Mouse (Mus musculus) thymus, postnatal 4 days (tissue): Measurements from ENCODE around the gene B4galt5.
A peak's percentile ranks its signal among the peaks of the same experiment; 100 is the strongest.
"Not testable (repeated sequence)": the region's sequence is repeated elsewhere in the genome, so short reads cannot be mapped to it uniquely, and the experiment has no call there.

Source experiments
- DNase-seq: peaks from one replicate; pipeline ENCODE4 v3.0.0; 2021

B4galt5 gene

GRCm38 (mm10) chr2:167348376-167349282 is at the start of gene B4galt5:
Gene B4galt5, minus strand, starts transcription at chr2:167349183.
- DNase-seq, result no peak

- not testable (repeated sequence) for DNase-seq
Measured at GRCm38 (mm10) chr2:167396420-167396819, 47.4 kb upstream of the B4galt5 start.

GRCm38 (mm10) chr2:167394426-167394825 is 45.4 kb upstream of the B4galt5 start:
- DNase-seq, result no peak

- DNase-seq, result no peak
Measured at GRCm38 (mm10) chr2:167386998-167387397, 38.0 kb upstream of the B4galt5 start.

DNA sequence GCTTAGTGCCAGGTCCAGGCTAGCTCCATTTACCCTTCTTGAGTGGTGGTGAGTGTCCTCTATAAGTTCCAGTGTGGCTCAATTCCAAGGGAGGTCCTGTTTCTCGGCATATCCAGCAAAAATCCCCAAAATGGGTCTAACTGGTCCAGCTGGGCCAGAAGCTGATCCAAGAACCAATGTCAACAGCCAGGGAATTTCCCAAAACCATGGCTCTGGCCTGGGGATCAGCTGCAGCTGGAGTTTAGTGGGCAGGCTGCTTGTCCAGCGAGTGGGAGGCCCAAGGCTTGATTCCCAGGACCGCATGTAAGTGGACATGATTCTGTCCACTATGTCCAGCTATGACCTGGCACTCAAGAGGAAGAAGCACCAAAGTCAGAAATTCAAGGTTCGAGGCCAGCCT is 37.5 kb upstream of the B4galt5 start:
- DNase-seq, result no peak

GRCm38 (mm10) chr2:167383666-167384083 is 34.7 kb upstream of the B4galt5 start:
- DNase-seq, result no peak

- DNase-seq, result no peak
Measured at GRCm38 (mm10) chr2:167382389-167382788, 33.4 kb upstream of the B4galt5 start.

- DNase-seq, result no peak
Measured at GRCm38 (mm10) chr2:167381596-167381995, 32.6 kb upstream of the B4galt5 start.

GRCm38 (mm10) chr2:167380615-167381285 is 31.8 kb upstream of the B4galt5 start:
- DNase-seq, result no peak

GRCm38 (mm10) chr2:167378972-167379371 is 30.0 kb upstream of the B4galt5 start:
- no peak for DNase-seq

DNA sequence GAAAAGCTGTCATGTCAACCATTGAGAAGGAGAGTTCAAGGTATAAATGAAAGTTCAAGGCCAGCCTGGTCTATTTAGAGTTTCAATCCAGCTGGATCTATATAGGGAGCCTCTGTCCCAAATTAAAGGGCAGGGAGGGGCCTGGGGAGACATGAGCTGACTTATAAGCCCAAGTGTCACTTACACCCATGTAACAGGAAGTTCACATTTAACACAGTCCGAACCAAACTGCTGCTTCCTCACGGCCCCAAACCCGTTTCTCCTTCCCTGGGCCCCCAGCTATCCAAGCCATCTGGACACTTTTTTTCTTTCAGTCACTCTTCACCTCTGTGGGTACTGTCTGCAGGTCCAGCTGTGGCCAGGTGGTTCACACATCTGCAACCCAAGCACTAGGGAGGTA is 28.7 kb upstream of the B4galt5 start:
- no peak for DNase-seq

DNA sequence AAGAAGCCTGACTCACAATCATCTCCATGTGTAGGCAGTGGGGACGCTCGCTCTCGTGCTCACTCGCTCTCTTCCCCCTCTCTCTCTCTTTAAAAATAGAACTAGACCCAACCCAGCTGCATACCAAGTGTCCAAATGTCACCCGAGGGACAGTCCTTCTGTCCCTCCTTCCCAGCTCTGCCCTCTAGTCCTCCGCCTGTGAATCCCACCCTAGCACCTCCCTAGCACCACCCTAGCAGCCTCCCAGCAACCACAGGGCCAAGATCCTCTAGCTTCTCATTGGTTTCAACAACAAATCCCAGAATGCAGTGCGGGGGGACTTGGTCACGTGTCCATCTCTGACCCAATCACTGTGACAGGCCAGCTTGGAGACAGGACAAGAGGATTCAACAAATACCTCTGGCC is 27.2 kb upstream of the B4galt5 start:
- DNase-seq, result no peak

DNA sequence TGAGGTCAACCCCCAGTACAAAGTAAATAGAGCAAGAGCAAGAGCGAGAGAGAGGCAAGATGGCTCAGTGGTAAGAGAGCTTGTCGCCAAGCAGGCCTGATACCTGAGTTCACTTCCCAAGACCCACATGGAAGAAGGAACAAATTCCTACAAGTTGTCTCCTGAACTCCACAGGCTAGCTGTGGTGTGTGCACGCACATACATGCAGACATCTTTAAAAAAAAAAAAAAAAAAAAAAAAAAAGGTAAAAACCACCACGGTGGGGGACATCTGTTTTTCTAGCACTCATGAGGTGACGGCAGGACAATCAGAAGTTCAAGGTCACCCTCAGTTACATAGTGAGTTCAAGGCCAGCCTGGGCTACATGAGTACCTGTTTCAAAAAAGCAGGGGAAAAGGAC is 26.7 kb upstream of the B4galt5 start:
- DNase-seq, result no peak

DNA sequence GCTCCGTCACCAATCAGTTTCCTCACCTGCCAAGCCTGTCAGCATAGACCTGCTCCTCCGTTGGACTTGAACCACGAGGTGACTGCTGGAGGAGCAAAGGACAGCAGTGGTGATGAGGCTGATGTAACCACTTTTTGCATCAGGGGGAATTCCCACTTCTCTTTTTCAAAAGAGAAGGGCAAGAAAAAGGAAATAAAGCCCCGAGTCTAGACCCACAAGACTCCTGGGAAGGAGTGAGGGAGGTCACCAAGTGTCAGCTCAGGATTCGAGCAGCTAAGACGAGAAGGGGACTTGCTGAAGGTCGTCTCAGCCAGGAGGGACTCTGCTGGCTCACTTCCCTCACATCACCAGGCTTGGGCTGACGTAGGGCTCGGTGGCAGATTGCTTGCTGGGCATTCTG is 26.2 kb upstream of the B4galt5 start:
- DNase-seq, result no peak

DNA sequence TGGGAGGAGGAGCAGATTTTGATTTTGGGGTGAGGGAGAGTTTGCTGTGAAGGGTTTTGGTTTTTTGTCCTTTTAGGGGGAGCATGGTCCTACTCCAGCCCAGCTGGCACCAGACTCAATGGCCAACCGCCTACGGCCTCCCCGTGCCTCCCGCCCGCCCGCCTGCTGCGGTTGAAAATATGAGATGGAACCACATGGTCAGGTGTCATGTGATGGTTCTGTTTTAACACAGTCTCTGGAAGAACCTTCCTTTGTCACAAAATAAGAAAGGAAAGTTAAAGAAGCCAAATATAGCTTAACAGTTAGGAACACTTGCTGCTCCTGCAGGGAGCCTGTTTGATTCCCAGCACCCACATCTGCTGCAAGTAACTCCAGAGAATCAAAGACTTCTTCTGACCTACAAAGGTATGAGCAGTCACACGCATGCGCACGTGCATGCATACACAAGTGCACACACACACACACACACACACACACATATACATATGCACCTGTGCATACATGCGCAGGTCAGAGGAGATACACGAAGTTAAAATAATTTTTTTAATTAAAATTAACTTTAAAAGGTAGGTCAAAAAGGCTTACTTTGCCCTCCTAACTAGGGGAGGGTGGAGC is 25.3 kb upstream of the B4galt5 start:
- DNase-seq, result no peak

DNA sequence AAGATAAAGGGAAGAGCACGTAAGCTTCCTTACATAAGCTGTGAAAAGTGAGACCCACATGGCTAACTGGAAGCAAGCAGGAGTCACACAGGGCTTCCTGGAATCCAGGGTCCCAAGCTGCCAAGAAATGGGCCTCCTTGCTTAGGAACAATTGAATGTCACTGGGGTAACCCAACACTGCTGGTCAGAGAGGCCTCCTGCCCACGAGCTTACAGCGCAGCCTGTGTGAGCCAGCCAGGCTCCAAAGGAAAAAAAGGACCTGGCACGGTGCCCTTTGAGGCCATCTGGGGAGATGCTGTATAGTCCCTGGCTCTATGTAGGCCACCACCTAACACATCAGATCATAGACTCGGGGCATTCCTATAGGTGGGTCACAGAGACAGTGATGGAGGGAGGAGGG is 24.3 kb upstream of the B4galt5 start:
- no peak for DNase-seq

DNA sequence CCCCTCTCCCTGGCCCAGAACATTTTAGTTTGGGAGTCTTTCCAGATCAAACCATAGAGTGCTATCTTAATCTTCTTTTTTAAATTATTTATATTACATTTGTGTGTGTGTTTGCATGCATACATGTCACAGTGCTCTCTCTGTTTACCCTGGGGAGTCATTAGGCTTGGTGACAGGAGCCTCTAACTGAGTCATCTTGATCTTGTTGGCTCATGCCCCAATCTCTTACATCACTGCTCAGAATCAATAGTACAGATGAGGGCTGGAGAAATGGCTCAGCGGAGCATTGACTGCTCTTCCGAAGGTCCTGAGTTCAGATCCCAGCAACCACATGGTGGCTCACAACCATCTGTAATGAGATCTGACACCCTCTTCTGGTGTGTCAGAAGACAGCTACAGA is 22.5 kb upstream of the B4galt5 start:
- DNase-seq, result no peak

GRCm38 (mm10) chr2:167368328-167368727 is 19.3 kb upstream of the B4galt5 start:
- peak; percentile 82 for DNase-seq

GRCm38 (mm10) chr2:167367777-167368281 is 18.8 kb upstream of the B4galt5 start:
- DNase-seq, result peak; percentile 69

DNA sequence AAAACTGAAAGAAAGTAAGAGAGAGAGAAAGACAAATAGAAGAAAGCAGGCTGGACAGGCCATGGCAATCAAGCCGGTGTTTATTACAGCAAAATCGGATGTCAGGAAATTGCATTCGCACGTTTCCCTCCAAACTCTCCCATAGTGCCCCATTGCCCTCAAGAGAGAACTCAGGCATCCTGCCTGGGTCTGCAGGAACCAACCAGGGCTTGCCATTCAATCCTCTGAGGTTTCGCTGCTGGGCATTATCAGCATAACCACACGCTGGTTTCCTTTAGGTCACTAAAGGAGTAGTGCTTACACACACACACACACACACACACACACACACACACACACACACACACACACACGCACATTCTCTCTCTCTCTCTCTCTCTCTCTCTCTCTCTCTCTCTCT is 18.3 kb upstream of the B4galt5 start:
- DNase-seq, result peak; percentile 47

GRCm38 (mm10) chr2:167365063-167365462 is 16.1 kb upstream of the B4galt5 start:
- peak; percentile 34 for DNase-seq

DNA sequence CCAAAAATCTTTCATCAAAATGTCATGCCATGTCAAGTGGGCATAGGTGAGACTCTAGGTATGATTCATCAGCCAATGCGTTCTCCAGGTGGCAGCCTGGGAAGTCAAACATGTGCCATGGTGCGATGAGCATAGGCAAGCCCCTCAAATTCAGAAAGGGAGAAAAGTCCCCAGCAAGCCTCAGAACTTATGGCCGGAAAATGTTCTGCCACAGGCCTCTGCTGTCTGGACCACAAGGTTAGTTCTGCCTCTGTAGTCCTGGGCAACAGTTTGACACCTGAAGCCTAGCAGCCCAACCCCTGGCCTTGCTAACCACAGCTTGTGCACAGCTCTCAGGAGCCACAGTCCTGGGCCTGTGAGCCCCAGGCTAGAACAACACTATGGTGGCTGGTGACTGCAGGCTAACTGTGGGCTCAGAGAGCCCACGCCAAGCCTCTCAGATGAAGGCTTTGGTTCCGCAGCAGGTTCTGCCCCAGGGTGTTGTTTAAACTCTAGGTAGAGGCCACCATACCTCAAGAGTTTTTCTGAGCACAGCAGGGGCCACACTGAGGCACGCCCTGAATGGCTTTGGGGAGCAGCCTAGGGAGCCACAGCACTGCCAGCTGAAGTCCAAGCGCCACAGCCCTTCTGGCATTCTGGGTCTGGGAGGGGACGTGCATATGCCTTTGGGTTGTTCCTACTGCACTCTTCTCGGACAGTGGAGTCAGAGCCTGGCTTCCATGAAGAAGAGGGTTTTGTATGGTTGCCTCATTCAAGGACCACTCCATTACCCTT is 14.5 kb upstream of the B4galt5 start:
- no peak for DNase-seq

- no peak for DNase-seq
Measured at GRCm38 (mm10) chr2:167358499-167358898, 9.5 kb upstream of the B4galt5 start.
